ENCODE assay signal across 1 mouse cellular context in the genomic region with DNA sequence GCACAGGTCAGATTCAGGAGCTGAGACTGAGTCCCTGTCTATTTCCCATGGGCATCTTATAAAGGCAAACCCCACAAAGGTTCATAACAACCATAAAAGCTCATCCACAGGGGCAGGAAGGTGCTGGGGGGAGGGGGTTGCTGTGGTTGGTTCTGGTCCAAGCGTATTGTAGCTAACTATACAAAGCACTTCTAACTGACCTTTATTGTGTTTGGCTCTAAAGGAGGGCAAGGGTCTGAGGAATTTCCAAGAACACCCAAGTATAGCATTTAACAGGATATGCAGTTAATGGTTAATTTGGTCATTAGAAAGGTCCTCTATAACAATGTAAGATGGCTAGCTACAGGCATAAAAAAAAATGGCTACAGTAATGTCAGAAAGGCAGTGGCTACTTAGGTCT.
TF ChIP-seq lines count a peak whose summit lies in the region.

No protein-coding gene starts in this region.

TF ChIP-seq in ES-E14, 5 proteins besides CTCF, POLR2A, EP300 and RAD21 (continued from another document):
- TF ChIP-seq HCFC1 (IDR thresholded peaks at IDR 0.05; ENCODE audit: borderline replicate concordance, insufficient read depth, low read length) (no peak), CHD2 (IDR thresholded peaks at IDR 0.05; ENCODE audit: low read depth, low read length) (no peak), ZNF384 (IDR thresholded peaks at IDR 0.05; ENCODE audit: low read depth, low read length) (no peak), ZC3H11A (IDR thresholded peaks at IDR 0.05; ENCODE audit: borderline replicate concordance, low read depth, low read length) (no peak)
